Mouse (Mus musculus) embryonic facial prominence, embryonic 15.5 days (tissue): ENCODE measurements around the gene Inf2. TPM values are rescaled to one million over a fixed set of nuclear protein-coding genes. Genes with fewer than 3 reads are reported as not detected.

Experiments
- ATAC-seq: fragments of 200-750 bp; cut with Nextera tagmentation; 2 replicates; pipeline ENCODE4 v1.8.0; 2017; ENCODE audit warnings: low read depth, moderate TSS enrichment; ENCODE audit not compliant: insufficient number of reproducible peaks, low FRiP score, low TSS enrichment
- H3K27ac ChIP-seq: fragments of 300-500 bp; sonication (generic); replicated peaks from 2 replicates; pipeline ENCODE4 v1.5.1; 2015; ENCODE audit warnings: mild to moderate bottlenecking, inconsistent platforms
- H3K27me3 ChIP-seq: fragments of 300-500 bp; sonication (generic); 2 replicates; pipeline ENCODE4 v1.6.1; 2015; ENCODE audit warnings: inconsistent platforms
- H3K36me3 ChIP-seq: fragments of 300-500 bp; sonication (generic); 2 replicates; pipeline ENCODE4 v1.6.1; 2015; ENCODE audit warnings: mild to moderate bottlenecking, inconsistent platforms
- H3K4me1 ChIP-seq: fragments of 300-500 bp; sonication (generic); 2 replicates; pipeline ENCODE4 v1.6.1; 2015; ENCODE audit warnings: inconsistent platforms
- H3K4me2 ChIP-seq: fragments of 300-500 bp; sonication (generic); replicated peaks from 2 replicates; pipeline ENCODE4 v1.6.1; 2015; ENCODE audit warnings: mild to moderate bottlenecking, inconsistent platforms
- H3K4me3 ChIP-seq: fragments of 300-500 bp; sonication (generic); replicated peaks from 2 replicates; pipeline ENCODE4 v1.5.1; 2015; ENCODE audit warnings: mild to moderate bottlenecking, inconsistent platforms
- H3K9ac ChIP-seq: fragments of 300-500 bp; sonication (generic); 2 replicates; pipeline ENCODE4 v1.6.1; 2015; ENCODE audit warnings: inconsistent platforms
- H3K9me3 ChIP-seq: fragments of 300-500 bp; sonication (generic); replicated peaks from 2 replicates; pipeline ENCODE4 v1.6.1; 2016; ENCODE audit warnings: inconsistent platforms
- WGBS: fragments of 180-500 bp; shearing (Covaris S2); methylation state at CpG from one replicate; pipeline ENCODE4 v1.1.7; 2015; 5-methylcytosine and 5-hydroxymethylcytosine counted together
- polyA plus RNA-seq: library from polyadenylated mRNA; unstranded; fragments of >200 nt; fragmentation: Nextera tagmentation; extraction: Ambion mirVana; gene quantifications from 2 replicates; pipeline ENCODE4 v1.2.1, GENCODE M21; 2015

The Inf2 gene
- polyA plus RNA-seq, 1 experiment from 2014 or later = 5.8 TPM

DNA sequence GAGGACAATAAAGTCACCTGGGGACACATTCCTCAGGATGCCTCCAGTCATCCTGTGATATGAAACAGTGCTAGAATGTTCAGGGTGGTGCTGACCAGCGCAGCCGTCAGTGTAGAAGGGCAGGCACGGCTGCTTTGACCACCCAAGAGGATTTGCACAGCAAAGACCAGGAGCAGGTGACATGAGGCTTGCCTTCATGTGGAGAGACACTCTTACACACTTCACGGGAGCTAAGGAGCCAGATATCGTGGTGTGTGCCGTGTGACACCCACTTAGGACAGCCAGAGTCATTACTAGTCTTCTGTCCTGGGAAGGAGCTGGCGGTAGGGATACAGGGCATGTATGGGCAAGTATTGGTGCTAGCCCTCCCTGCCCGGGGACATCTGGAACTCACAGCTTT lies 18.4 kb upstream of the Inf2 start:
- no peak overlapping the region for H3K4me3 ChIP-seq
- no peaks in the 10 kb centered on the region for H3K9me3 ChIP-seq

DNA sequence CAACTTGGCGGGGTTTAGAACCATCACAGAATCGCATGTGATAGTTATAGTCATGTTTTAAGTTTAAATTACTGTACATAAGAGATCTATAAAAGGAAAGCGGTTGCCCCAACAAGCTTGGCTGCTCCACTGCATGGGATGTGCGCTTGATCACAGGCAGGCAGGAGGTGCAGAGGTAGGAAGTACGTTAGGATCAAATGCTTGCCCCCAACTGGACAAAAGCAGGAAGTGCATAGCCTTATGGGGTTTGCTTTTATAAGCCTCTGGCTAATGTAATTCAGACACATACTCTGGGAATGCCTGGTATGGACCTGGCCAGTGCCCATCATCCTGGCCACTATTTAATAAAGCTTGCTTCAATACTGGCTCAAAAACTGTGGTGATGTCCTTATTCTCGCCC lies 17.5 kb upstream of the Inf2 start:
- 70% methylated on average over 6 of the region's 6 CpGs for WGBS
- H3K36me3 ChIP-seq = no peaks in the 10 kb centered on the region
- no peak overlapping the region for H3K9ac ChIP-seq
- no peak for ATAC-seq
- no peak overlapping the region for H3K4me3 ChIP-seq
- no peak overlapping the region for H3K4me2 ChIP-seq
- no peaks in the 10 kb centered on the region for H3K9me3 ChIP-seq
- H3K27me3 ChIP-seq = no peaks in the 10 kb centered on the region
- peaks cover 6% of the 10 kb centered on the region for H3K4me1 ChIP-seq
- no peak overlapping the region for H3K27ac ChIP-seq

More for the DNA sequence above, 18.4 kb upstream of the Inf2 start:
- no peak overlapping the region for H3K27ac ChIP-seq
- WGBS = 77% methylated on average over 8 of the region's 8 CpGs
- H3K4me1 ChIP-seq = no peaks in the 10 kb centered on the region
- no peak for ATAC-seq
- H3K36me3 ChIP-seq = no peaks in the 10 kb centered on the region
- H3K9ac ChIP-seq = no peak overlapping the region
- H3K27me3 ChIP-seq = no peaks in the 10 kb centered on the region
- H3K4me2 ChIP-seq = no peak overlapping the region

DNA sequence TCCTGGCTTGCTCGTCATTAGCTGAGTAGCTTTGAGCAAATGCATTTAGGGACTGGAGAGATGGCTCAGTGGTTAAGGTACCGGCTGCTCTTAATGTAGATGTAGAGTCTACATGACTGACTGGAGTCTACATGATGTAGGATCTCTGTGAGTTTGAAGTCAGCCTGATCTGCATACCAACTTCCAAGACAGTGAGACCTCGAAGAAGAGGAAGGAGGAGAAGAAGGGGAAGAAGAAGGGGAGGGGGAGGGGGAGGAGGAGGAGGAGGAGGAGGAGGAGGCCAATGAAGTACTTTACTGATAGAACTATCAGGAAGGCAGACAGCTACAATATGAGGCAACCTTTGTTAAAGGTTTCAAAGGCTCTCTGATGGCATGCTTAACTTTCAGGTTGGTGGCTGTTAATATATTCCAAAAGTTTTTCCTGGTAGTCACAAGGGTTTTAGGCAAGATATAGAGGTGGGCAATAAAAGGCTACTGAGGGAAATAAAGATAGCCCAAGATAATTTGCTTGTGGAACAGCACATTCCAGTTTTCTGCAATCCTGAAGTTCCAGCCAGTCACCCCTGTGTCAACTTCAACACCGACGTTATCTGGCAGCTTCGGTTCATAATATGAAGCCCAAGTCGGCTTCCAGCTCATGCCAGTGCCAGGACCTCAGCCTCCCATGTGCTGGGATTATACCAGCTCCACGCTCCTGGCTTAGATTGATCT lies 13.2 kb upstream of the Inf2 start:
- no peak overlapping the region for H3K4me2 ChIP-seq
- no peaks in the 10 kb centered on the region for H3K9me3 ChIP-seq
- H3K27ac ChIP-seq = peak overlapping the region; percentile 75
- H3K9ac ChIP-seq = no peak overlapping the region
- no peak overlapping the region for H3K4me3 ChIP-seq
- no peaks in the 10 kb centered on the region for H3K36me3 ChIP-seq
- H3K4me1 ChIP-seq = peaks cover 45% of the 10 kb centered on the region
- H3K27me3 ChIP-seq = no peaks in the 10 kb centered on the region
- 67% methylated on average over 8 of the region's 8 CpGs for WGBS
- no peak for ATAC-seq

DNA sequence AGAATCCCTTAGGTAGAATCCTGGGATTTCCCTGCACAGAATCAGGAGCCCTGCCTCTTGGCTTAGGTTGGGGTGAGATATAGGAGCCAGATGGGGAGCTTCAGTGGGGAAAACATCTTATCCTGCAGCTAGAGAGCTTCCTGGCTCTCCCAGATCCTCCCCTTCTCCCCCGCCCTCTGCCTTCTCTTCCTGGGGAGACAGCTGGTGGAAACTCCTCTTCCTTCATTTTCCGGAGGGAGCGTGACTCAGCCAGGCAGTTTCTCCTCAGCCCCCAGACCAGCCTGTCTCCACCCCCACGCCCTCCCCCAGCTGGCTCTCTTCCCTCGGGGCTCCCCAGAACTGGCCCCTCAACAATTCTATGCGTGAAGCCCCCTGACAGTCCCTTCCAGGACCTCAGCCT lies 12.2 kb upstream of the Inf2 start:
- peak; percentile 52; the same call in 1 of the 2 replicates for ATAC-seq
- Histone ChIP-seq H3K27me3 (no peaks in the 10 kb centered on the region), H3K9ac (no peak overlapping the region), H3K4me3 (no peak overlapping the region), H3K4me1 (peaks cover 45% of the 10 kb centered on the region), H3K9me3 (no peaks in the 10 kb centered on the region), H3K4me2 (peak overlapping the region; percentile 15), H3K36me3 (no peaks in the 10 kb centered on the region), H3K27ac (peak overlapping the region; percentile 75)
- WGBS = 8% methylated on average over 6 of the region's 6 CpGs

DNA sequence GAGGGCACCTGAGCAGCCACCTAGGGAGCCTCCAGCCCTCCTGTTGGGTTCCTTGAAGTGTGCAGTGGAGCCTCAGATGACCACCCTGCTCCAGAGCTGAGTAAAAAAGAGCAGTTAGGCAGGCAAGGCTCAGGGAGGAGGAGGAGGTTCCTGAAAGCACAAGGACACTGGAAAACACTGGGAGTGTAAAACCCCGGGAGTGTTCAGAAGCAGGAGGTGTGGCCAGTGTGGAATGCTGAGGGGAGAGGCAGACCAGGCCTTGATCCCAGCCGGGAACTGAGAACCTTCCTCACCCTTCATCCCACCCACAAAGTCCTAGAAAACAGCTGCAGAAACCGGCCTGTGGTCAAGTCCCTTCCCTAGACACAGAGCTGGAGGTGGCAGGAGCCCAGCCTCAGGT lies 11.8 kb upstream of the Inf2 start:
- WGBS = 5% methylated on average over 3 of the region's 3 CpGs
- peaks cover 45% of the 10 kb centered on the region for H3K4me1 ChIP-seq
- H3K27ac ChIP-seq = peak overlapping the region; percentile 75
- no peaks in the 10 kb centered on the region for H3K36me3 ChIP-seq
- no peaks in the 10 kb centered on the region for H3K9me3 ChIP-seq
- peak; percentile 51 for ATAC-seq
- H3K27me3 ChIP-seq = no peaks in the 10 kb centered on the region
- H3K4me2 ChIP-seq = peak overlapping the region; percentile 15
- H3K9ac ChIP-seq = no peak overlapping the region
- no peak overlapping the region for H3K4me3 ChIP-seq

DNA sequence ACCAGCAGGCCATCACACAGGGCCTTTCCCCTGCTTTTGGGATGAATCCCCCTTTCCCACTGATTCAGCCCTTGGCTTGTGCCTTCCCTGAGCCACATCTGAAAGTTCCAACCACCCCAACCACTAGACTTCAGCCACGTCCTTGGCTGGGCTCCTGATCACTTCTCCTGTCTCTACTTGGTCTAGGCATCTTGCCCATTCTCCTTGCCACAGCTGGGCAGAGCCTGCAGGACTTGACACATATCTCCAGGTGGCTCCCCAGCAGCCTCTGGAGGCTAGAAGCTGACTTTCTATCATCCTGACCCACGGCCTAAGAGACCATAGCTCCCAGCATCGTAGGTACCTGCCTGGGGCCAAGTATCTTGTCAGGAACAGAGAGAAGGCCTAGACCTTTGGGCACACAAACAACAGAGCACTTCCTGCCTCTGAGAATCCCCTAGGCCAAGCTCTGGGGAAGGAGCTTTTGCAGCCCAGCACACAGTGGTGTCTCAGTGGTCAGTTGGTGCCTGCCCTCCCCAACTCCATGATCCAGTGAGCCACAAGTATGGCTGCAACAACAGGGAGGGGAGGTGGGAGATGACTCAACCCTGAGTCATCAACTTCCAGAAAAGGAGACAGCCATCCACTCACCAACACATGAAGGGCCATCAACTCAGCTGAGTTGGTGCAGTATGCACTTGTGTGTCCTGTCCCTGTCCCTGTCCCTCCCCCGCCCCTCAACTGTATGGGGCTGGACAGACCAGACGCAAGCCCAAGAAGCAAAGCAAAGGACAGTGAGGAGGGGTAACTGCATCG lies 10.1 kb upstream of the Inf2 start:
- Histone ChIP-seq H3K27me3 (no peaks in the 10 kb centered on the region), H3K4me2 (no peak overlapping the region), H3K4me1 (peaks cover 45% of the 10 kb centered on the region), H3K36me3 (no peaks in the 10 kb centered on the region), H3K27ac (peak overlapping the region; percentile 25), H3K4me3 (no peak overlapping the region), H3K9me3 (no peaks in the 10 kb centered on the region), H3K9ac (no peak overlapping the region)
- ATAC-seq = no peak; the same call in 1 of the 2 replicates
- 70% methylated on average over 6 of the region's 6 CpGs for WGBS

DNA sequence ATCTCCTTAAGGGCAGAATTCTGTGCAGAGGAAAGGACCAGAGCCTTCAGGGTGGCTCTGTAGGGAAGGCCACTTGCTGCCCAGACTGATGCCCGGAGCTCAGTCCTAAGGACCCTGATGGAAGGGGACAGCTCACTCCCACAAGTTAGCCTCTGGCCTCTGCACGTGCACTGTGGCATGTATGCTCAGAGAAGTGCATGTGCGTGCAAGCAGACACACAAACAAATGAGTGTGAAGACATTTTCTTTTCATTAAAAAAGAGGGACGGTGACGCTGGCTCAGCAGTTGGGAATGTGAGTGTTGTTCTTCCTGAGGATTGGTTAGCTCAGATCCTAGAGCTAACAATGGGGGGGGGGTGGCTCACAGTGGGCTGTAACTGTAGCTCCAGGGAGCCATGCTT lies 9.2 kb upstream of the Inf2 start:
- Histone ChIP-seq H3K27ac (0 out of 2 replicates have a peak overlapping the region, but pooled peaks have one; percentile 13), H3K27me3 (no peaks in the 10 kb centered on the region), H3K4me1 (peaks cover 45% of the 10 kb centered on the region), H3K9me3 (no peaks in the 10 kb centered on the region), H3K4me2 (no peak overlapping the region), H3K4me3 (no peak overlapping the region), H3K36me3 (no peaks in the 10 kb centered on the region), H3K9ac (no peak overlapping the region)
- ATAC-seq = no peak
- WGBS = 33% methylated on average over 5 of the region's 5 CpGs

DNA sequence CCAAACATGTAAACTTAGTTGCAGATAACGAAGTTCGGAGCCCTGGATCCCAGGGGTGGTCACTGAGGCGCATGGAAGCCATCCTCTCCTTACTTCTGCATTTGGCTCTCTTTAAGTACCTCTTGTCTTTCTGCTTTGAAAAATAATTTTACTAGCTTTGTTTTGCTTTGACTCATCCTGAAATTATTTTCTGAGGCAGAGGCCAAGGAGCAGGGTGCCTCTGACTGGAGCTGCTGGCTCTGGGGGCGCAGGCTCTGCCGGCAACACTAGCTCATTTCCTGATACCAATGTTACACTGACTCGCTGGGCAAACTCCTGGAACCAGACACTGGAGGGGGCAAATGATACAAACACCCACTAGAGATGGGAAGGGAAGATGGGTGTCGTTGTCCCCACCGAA lies 8.7 kb upstream of the Inf2 start:
- no peaks in the 10 kb centered on the region for H3K9me3 ChIP-seq
- no peak overlapping the region for H3K9ac ChIP-seq
- peaks cover 45% of the 10 kb centered on the region for H3K4me1 ChIP-seq
- no peaks in the 10 kb centered on the region for H3K36me3 ChIP-seq
- H3K4me3 ChIP-seq = no peak overlapping the region
- no peak for ATAC-seq
- H3K27ac ChIP-seq = no peak overlapping the region
- 72% methylated on average over 8 of the region's 8 CpGs for WGBS
- H3K4me2 ChIP-seq = no peak overlapping the region
- no peaks in the 10 kb centered on the region for H3K27me3 ChIP-seq

DNA sequence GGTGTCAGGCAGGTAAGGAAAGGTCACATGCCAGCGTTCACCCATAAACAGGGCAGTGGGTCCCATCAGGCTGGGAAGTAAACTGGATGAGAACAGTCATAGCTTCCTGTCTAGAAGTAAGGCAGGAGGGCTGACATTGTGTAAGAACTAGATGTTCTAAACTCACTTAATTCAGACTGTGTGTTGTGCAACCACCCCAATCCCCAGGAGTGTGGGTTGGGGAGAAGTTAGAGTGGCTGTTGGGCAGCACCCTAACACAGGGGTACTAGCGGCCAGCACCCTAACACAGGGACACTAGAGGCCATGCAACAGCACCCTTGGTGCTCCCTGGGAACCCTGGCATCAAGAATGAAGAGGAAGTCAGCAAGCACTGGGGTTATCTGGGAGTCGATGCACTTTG lies 7.5 kb upstream of the Inf2 start:
- Histone ChIP-seq H3K36me3 (no peaks in the 10 kb centered on the region), H3K4me3 (no peak overlapping the region), H3K27ac (no peak overlapping the region), H3K9ac (no peak overlapping the region), H3K9me3 (no peaks in the 10 kb centered on the region), H3K4me1 (peaks cover 40% of the 10 kb centered on the region), H3K4me2 (no peak overlapping the region), H3K27me3 (no peaks in the 10 kb centered on the region)
- ATAC-seq = no peak
- 84% methylated on average over 3 of the region's 3 CpGs for WGBS

DNA sequence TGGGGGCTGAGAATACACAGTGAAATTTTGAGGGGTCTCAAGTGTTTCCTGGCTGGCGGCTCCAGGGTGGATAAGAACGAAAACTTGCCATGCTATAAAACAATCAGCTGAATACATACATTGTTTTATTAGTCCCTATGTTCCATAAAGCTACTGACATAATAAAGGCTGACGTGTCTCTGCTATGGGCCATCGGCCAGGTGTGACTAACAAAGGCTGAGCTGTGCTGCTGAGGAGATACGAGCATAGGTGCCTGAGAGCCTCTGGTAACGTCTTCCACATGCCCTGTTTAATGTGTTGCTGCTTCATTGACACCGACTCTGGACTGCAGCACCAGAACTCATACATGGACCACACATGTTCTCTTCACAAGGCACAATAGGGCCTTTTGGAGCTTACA lies 3.6 kb upstream of the Inf2 start:
- Histone ChIP-seq H3K27me3 (no peaks in the 10 kb centered on the region), H3K4me1 (peaks cover 38% of the 10 kb centered on the region), H3K4me2 (no peak overlapping the region), H3K27ac (no peak overlapping the region), H3K36me3 (no peaks in the 10 kb centered on the region), H3K9me3 (no peaks in the 10 kb centered on the region), H3K9ac (no peak overlapping the region), H3K4me3 (no peak overlapping the region)
- ATAC-seq = no peak
- 66% methylated on average over 7 of the region's 7 CpGs for WGBS

DNA sequence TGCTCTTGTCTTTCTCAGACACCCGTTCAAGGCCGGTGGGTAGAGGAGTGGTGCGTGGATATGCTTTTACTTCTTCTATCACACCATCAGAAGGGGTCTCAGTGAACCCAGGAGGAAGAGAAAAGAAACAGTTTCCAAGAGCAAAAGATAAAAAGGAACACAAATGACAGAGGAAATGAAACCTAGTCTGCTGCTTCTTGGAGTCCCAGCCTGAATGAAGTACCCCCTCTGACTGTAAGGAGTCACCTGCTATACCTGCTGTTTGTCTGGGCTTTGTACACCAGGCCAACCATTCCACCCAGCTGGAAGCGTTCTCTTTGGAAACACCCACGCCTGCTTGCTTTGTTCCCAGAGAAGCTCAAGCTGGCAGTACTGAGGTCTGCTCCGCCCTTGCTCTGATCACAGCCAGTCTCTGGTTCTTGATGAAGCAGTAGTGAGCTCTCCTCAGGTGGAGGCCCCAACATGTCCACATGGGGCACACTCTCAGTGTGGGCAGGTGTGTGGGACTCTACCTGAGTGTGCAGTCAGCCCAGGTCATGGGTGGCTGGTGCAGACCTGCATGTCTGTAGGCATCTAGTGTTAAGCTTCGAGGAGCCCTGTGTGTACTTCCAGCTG lies 2.6 kb upstream of the Inf2 start:
- Histone ChIP-seq H3K27ac (no peak overlapping the region), H3K27me3 (no peaks in the 10 kb centered on the region), H3K36me3 (no peaks in the 10 kb centered on the region), H3K9ac (no peak overlapping the region), H3K9me3 (no peaks in the 10 kb centered on the region), H3K4me2 (no peak overlapping the region), H3K4me3 (no peak overlapping the region), H3K4me1 (peaks cover 44% of the 10 kb centered on the region)
- 72% methylated on average over 7 of the region's 7 CpGs for WGBS
- no peak for ATAC-seq
